Mouse (Mus musculus) stomach, postnatal 0 days (tissue): ENCODE data around the gene Olfr393.

Experiments used
- CTCF ChIP-seq: IDR thresholded peaks from 2 replicates; pipeline ENCODE4 v1.5.1; 2016; ENCODE audit warnings: antibody characterized with exemption, low read depth, mild to moderate bottlenecking, moderate library complexity
- EP300 ChIP-seq: optimal IDR thresholded peaks from 2 replicates; pipeline ENCODE3; 2016; ENCODE audit warnings: antibody characterized with exemption

GRCm38 (mm10) chr11:73802952-73803351 is 48.3 kb downstream of the Olfr393 start, which contains the start of gene Olfr391-ps:
- no peak for TF ChIP-seq CTCF
- no peak for TF ChIP-seq EP300
